In genomic region chr14:14347836-14348621, GRCm38 (mm10) we compare ENCODE assay signal across 10 mouse cellular contexts. TPM values are rescaled to one million over a fixed set of nuclear protein-coding genes. Genes with fewer than 3 reads are reported as not detected.
DNase-seq lines count a peak whose midpoint lies in the region; ATAC-seq and TF ChIP-seq lines count a peak whose summit lies in the region.
"Had no signal": no experiment of that assay in that cellular context is flagged by ENCODE, and none has a peak within 500 bp of the region (broad histone marks: within the 10 kb centered on the region; RNA-seq: fewer than 3 reads in every experiment).

No protein-coding gene starts in this region.

- DNase-seq in gastrocnemius, adult 8-10 months (ENCODE audit: low spot score in 2 of 2) = peak; percentile 4 to 6
- DNase-seq in gastrocnemius, postnatal 25 days = no peak
- peak; percentile 28 to 44 for DNase-seq in spleen, adult 18-20 months
- no peak for DNase-seq in spleen, adult 12 weeks (ENCODE audit: low spot score)
- DNase-seq in limb, embryonic 11.5 days (ENCODE audit: low spot score) = peak; percentile 30
- peak; percentile 30 to 35 for DNase-seq in right cerebral cortex, adult 2 months (ENCODE audit: low spot score in 2 of 2)

- no peaks in the 10 kb centered on the region for H3K4me1 ChIP-seq in forebrain, embryonic 13.5 days
- no peaks in the 10 kb centered on the region for H3K4me1 ChIP-seq in limb, embryonic 11.5 days (ENCODE audit: control insufficient read depth, insufficient read depth, low read length)
- no peaks in the 10 kb centered on the region for H3K4me1 ChIP-seq in intestine, postnatal 0 days (replicated peaks; ENCODE audit: control insufficient read depth, insufficient read depth, low read length)
- H3K4me1 ChIP-seq: stomach, embryonic 15.5 days had no signal

- H3K4me3 ChIP-seq in forebrain, embryonic 13.5 days = no peak overlapping the region
- H3K4me3 ChIP-seq in limb, embryonic 11.5 days (ENCODE audit: low read depth, low read length) = no peak overlapping the region
- no peak overlapping the region for H3K4me3 ChIP-seq in intestine, postnatal 0 days (ENCODE audit: low read depth, low read length)
- H3K4me3 ChIP-seq: limb, embryonic 15.5 days; stomach, embryonic 15.5 days had no signal

- H3K4me2 ChIP-seq in forebrain, embryonic 13.5 days = no peak overlapping the region
- H3K4me2 ChIP-seq in limb, embryonic 11.5 days (ENCODE audit: low read depth, severe bottlenecking) = no peak overlapping the region
- no peak overlapping the region for H3K4me2 ChIP-seq in intestine, postnatal 0 days (replicated peaks; ENCODE audit: low read depth)
- H3K4me2 ChIP-seq: limb, embryonic 15.5 days; stomach, embryonic 15.5 days had no signal

- H3K9me3 ChIP-seq in forebrain, embryonic 13.5 days (replicated peaks) = peaks cover 52% of the 10 kb centered on the region
- peaks cover 41% of the 10 kb centered on the region for H3K9me3 ChIP-seq in limb, embryonic 11.5 days (ENCODE audit: control insufficient read depth, low read length)
- peaks cover 39% of the 10 kb centered on the region for H3K9me3 ChIP-seq in intestine, postnatal 0 days (ENCODE audit: control insufficient read depth)
- H3K9me3 ChIP-seq: stomach, embryonic 15.5 days had no signal

- WGBS in forebrain, embryonic 13.5 days = 96% methylated on average over 14 of the region's 14 CpGs
- 94% methylated on average over 14 of the region's 14 CpGs for WGBS in limb, embryonic 11.5 days
- WGBS in intestine, postnatal 0 days = 95% methylated on average over 14 of the region's 14 CpGs

- H3K36me3 ChIP-seq in forebrain, embryonic 13.5 days (ENCODE audit: poor library complexity, severe bottlenecking) = peaks cover 15% of the 10 kb centered on the region; the same call in 1 of the 2 replicates
- H3K36me3 ChIP-seq in limb, embryonic 11.5 days (ENCODE audit: control insufficient read depth, insufficient read depth, low read length) = peaks cover 6% of the 10 kb centered on the region; the same call in 1 of the 2 replicates
- 0 out of 2 replicates have a peak, but pooled peaks cover 4% of the 10 kb centered on the region for H3K36me3 ChIP-seq in intestine, postnatal 0 days (ENCODE audit: control insufficient read depth, insufficient read depth)

- H3K27ac ChIP-seq in forebrain, embryonic 13.5 days = no peak overlapping the region
- no peak overlapping the region for H3K27ac ChIP-seq in limb, embryonic 11.5 days (replicated peaks; ENCODE audit: low read depth, low read length)
- no peak overlapping the region for H3K27ac ChIP-seq in intestine, postnatal 0 days (ENCODE audit: low read depth, low read length)
- H3K27ac ChIP-seq: limb, embryonic 15.5 days; stomach, embryonic 15.5 days had no signal

- TF ChIP-seq CTCF in intestine, postnatal 0 days (IDR thresholded peaks at IDR 0.05; ENCODE audit: low read depth) = no peak

- no peak overlapping the region for H3K9ac ChIP-seq in forebrain, embryonic 13.5 days
- no peak overlapping the region for H3K9ac ChIP-seq in limb, embryonic 11.5 days (ENCODE audit: low read length)
- no peak overlapping the region for H3K9ac ChIP-seq in intestine, postnatal 0 days (ENCODE audit: low read depth, low read length)
- H3K9ac ChIP-seq: limb, embryonic 15.5 days; stomach, embryonic 15.5 days had no signal

- 0 out of 2 replicates have a peak, but pooled peaks have one; percentile 0 for ATAC-seq in forebrain, embryonic 13.5 days
- no peak for ATAC-seq in limb, embryonic 11.5 days (ENCODE audit: insufficient number of reproducible peaks, low FRiP score, low TSS enrichment, low read depth)
- no peak for ATAC-seq in intestine, postnatal 0 days

- H3K27me3 ChIP-seq in forebrain, embryonic 13.5 days = no peaks in the 10 kb centered on the region
- no peaks in the 10 kb centered on the region for H3K27me3 ChIP-seq in limb, embryonic 11.5 days (ENCODE audit: control insufficient read depth, insufficient read depth, low read length)
- H3K27me3 ChIP-seq in intestine, postnatal 0 days (replicated peaks; ENCODE audit: control insufficient read depth, insufficient read depth, low read length) = no peaks in the 10 kb centered on the region
- H3K27me3 ChIP-seq: limb, embryonic 15.5 days; stomach, embryonic 15.5 days had no signal

RNA-seq across cellular contexts. Expression of gene Il3ra, which starts 2.0 kb away (rescaled TPM):
- 1 to 10 TPM; 1.1 to 3.2 (median 1.3) TPM for total RNA-seq in gastrocnemius, adult 8-10 months (2022)
- total RNA-seq in gastrocnemius, postnatal 25 days (2021) = 1 to 10 TPM; 2.0 to 4.0 TPM
- 1.0 and 1.2 TPM in 2 replicates for polyA plus RNA-seq in forebrain, embryonic 13.5 days (2015; fragmentation: Nextera tagmentation; extraction: Ambion mirVana)
- 3.1 and 3.6 TPM in 2 replicates for polyA plus RNA-seq in limb, embryonic 11.5 days (2014; fragmentation: Nextera tagmentation; extraction: Ambion mirVana)
- 5.4 and 6.8 TPM in 2 replicates for polyA plus RNA-seq in intestine, postnatal 0 days (2015; fragmentation: Nextera tagmentation; extraction: Ambion mirVana)

RNA-seq across cellular contexts. Expression of gene Olfr31, which starts 25.4 kb away (rescaled TPM):
- total RNA-seq in gastrocnemius, adult 8-10 months (2022) = not detected
- not detected for total RNA-seq in gastrocnemius, postnatal 25 days (2021)
- not detected in 2 replicates for polyA plus RNA-seq in forebrain, embryonic 13.5 days (2015; fragmentation: Nextera tagmentation; extraction: Ambion mirVana)
- polyA plus RNA-seq in limb, embryonic 11.5 days (2014; fragmentation: Nextera tagmentation; extraction: Ambion mirVana) = not detected in 2 replicates
- polyA plus RNA-seq in intestine, postnatal 0 days (2015; fragmentation: Nextera tagmentation; extraction: Ambion mirVana) = not detected in 2 replicates
- polyA plus RNA-seq: limb, embryonic 15.5 days; stomach, embryonic 15.5 days had no signal

RNA-seq across cellular contexts. Expression of gene Olfr721-ps1, which starts 53.1 kb away (rescaled TPM):
- total RNA-seq in gastrocnemius, adult 8-10 months (2022) = not detected
- not detected for total RNA-seq in gastrocnemius, postnatal 25 days (2021)
- polyA plus RNA-seq in forebrain, embryonic 13.5 days (2015; fragmentation: Nextera tagmentation; extraction: Ambion mirVana) = not detected in 2 replicates
- not detected in 2 replicates for polyA plus RNA-seq in limb, embryonic 11.5 days (2014; fragmentation: Nextera tagmentation; extraction: Ambion mirVana)
- not detected in 2 replicates for polyA plus RNA-seq in intestine, postnatal 0 days (2015; fragmentation: Nextera tagmentation; extraction: Ambion mirVana)
- polyA plus RNA-seq: limb, embryonic 15.5 days; stomach, embryonic 15.5 days had no signal

Comparison
In these comparisons a context has a peak if more than half of its experiments do, and no peak if none do; other contexts are left out.
1. DNase-seq: peak in gastrocnemius, adult 8-10 months (2 of 2), spleen, adult 18-20 months (2 of 2), limb, embryonic 11.5 days (single experiment) and right cerebral cortex, adult 2 months (2 of 2); none in gastrocnemius, postnatal 25 days (single experiment) and spleen, adult 12 weeks (single experiment).